Mouse (Mus musculus) heart, postnatal 0 days (tissue): ENCODE data around the gene Csmd2.

Experiments used
- CTCF ChIP-seq: IDR thresholded peaks from 2 replicates; pipeline ENCODE4 v1.5.1; 2016; ENCODE audit warnings: antibody characterized with exemption, control low read depth, low read depth
- EP300 ChIP-seq: IDR thresholded peaks from 2 replicates; pipeline ENCODE4 v1.6.1; 2016; ENCODE audit warnings: antibody characterized with exemption, low read depth

DNA sequence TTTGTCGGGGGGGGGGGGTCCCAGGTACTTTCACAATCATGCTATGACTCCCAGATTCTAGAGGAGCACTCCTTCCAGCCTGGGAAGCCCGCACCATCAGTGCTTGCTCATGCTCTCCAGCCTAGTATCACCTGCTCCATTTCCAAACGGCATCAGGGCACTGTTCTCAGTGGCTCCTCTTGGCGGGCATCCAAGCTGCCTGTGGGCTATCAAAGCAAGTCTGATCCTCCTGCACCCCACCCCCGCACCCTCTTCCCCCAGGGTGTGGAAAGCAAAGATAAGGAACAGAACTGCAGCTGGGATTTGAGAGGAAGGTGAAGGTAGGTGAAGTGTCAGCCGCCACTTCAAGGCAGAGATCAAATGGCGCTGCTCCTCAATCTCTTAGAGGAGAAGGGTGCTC, 128.7 kb downstream of the Csmd2 start:
- TF ChIP-seq CTCF (no peak), EP300 (no peak)
